Mouse (Mus musculus) heart, postnatal 0 days (tissue): Measurements from ENCODE around the gene Gdpd3. TPM values are rescaled to one million over a fixed set of nuclear protein-coding genes. Genes with fewer than 3 reads are reported as not detected.
A peak's percentile ranks its signal among the peaks of the same experiment; 100 is the strongest.

Experiments
- ATAC-seq: fragments of 200-750 bp; cut with Nextera tagmentation; 2 replicates; pipeline ENCODE4 v1.8.0; 2017; ENCODE audit warnings: low read depth, moderate number of reproducible peaks, moderate library complexity; ENCODE audit not compliant: insufficient read depth
- DNase-seq: peaks from one replicate; pipeline ENCODE4 v3.0.0-alpha.2; 2016; ENCODE audit warnings: low spot score
- H3K27ac ChIP-seq: fragments of 300-500 bp; sonication (generic); 2 replicates; pipeline ENCODE4 v1.5.1; 2014; ENCODE audit warnings: low read depth, mild to moderate bottlenecking
- H3K27me3 ChIP-seq: fragments of 300-500 bp; sonication (generic); 2 replicates; pipeline ENCODE4 v1.6.1; 2014; ENCODE audit warnings: low read length, mixed read lengths; ENCODE audit not compliant: control insufficient read depth, insufficient read depth
- H3K36me3 ChIP-seq: fragments of 300-500 bp; sonication (generic); replicated peaks from 2 replicates; pipeline ENCODE4 v1.6.1; 2014; ENCODE audit warnings: low read length, mixed read lengths; ENCODE audit not compliant: control insufficient read depth, insufficient read depth
- H3K4me1 ChIP-seq: fragments of 300-500 bp; sonication (generic); 2 replicates; pipeline ENCODE4 v1.6.1; 2014; ENCODE audit warnings: antibody characterized with exemption; ENCODE audit not compliant: control insufficient read depth, insufficient read depth
- H3K4me2 ChIP-seq: fragments of 300-500 bp; sonication (generic); 2 replicates; pipeline ENCODE4 v1.6.1; 2014; ENCODE audit warnings: low read depth, mild to moderate bottlenecking, low read length, moderate library complexity
- H3K4me3 ChIP-seq: fragments of 300-500 bp; sonication (generic); 2 replicates; pipeline ENCODE4 v1.5.1; 2014; ENCODE audit warnings: low read depth, low read length
- H3K9ac ChIP-seq: fragments of 300-500 bp; sonication (generic); replicated peaks from 2 replicates; pipeline ENCODE4 v1.6.1; 2014; ENCODE audit warnings: low read depth, low read length, mixed read lengths
- H3K9me3 ChIP-seq: fragments of 300-500 bp; sonication (generic); replicated peaks from 2 replicates; pipeline ENCODE4 v1.6.1; 2016; ENCODE audit warnings: low read length; ENCODE audit not compliant: control insufficient read depth
- CTCF ChIP-seq: IDR thresholded peaks from 2 replicates; pipeline ENCODE4 v1.5.1; 2016; ENCODE audit warnings: antibody characterized with exemption, control low read depth, low read depth
- EP300 ChIP-seq: IDR thresholded peaks from 2 replicates; pipeline ENCODE4 v1.6.1; 2016; ENCODE audit warnings: antibody characterized with exemption, low read depth
- whole genome bisulfite sequencing: fragments of 180-500 bp; shearing (Covaris S2); extraction: QIAGEN DNeasy Blood & Tissue Kit; methylation state at CpG from one replicate; pipeline ENCODE4 v1.1.7; 2014; 5-methylcytosine and 5-hydroxymethylcytosine counted together
- polyA plus RNA-seq: library from polyadenylated mRNA; unstranded; fragments of >200 nt; fragmentation: Nextera tagmentation; extraction: Ambion mirVana; gene quantifications from 2 replicates; pipeline ENCODE4 v1.2.1, GENCODE M21; 2015
- total RNA-seq: library from RNA; depleted of rRNA; stranded (reverse); fragments of >200 nt; gene quantifications from 2 replicates; pipeline ENCODE4 v1.2.3, GENCODE M21; 2014; ENCODE audit warnings: low replicate concordance

Gdpd3 gene
- total and polyA plus RNA-seq, 2 experiments from 2014 or later, result 0.77 to 7.9 TPM

GRCm38 (mm10) chr7:126808703-126809455 is 42.7 kb downstream of the Gdpd3 start:
- DNase-seq, result peak; percentile 95
- Histone ChIP-seq H3K36me3 (0 out of 2 replicates have a peak, but pooled peaks cover 4% of the 10 kb centered on the region), H3K4me1 (no peaks in the 10 kb centered on the region; the same call in none of the 2 replicates), H3K9me3 (no peaks in the 10 kb centered on the region), H3K4me3 (peak overlapping the region; percentile 56), H3K27me3 (no peaks in the 10 kb centered on the region), H3K27ac (peak overlapping the region; percentile 53), H3K4me2 (peak overlapping the region; percentile 69), H3K9ac (peak overlapping the region; percentile 40)
- ATAC-seq, result peak; percentile 92
- 1% methylated on average over 43 of the region's 43 CpGs for whole genome bisulfite sequencing
- TF ChIP-seq EP300, result no peak
- no peak for TF ChIP-seq CTCF

GRCm38 (mm10) chr7:126809723-126810369 is 43.7 kb downstream of the Gdpd3 start:
- Histone ChIP-seq H3K27ac (peak overlapping the region; percentile 53), H3K36me3 (0 out of 2 replicates have a peak, but pooled peaks cover 3% of the 10 kb centered on the region), H3K9me3 (no peaks in the 10 kb centered on the region), H3K4me3 (no peak overlapping the region), H3K4me1 (no peaks in the 10 kb centered on the region; the same call in none of the 2 replicates), H3K4me2 (peak overlapping the region; percentile 69; the same call in 1 of the 2 replicates), H3K9ac (peak overlapping the region; percentile 40; the same call in 1 of the 2 replicates), H3K27me3 (no peaks in the 10 kb centered on the region)
- no peak for TF ChIP-seq EP300
- TF ChIP-seq CTCF, result no peak
- DNase-seq (no peak), ATAC-seq (no peak)
- WGBS, result 47% methylated on average over 5 of the region's 5 CpGs

GRCm38 (mm10) chr7:126815726-126816222 is 49.6 kb downstream of the Gdpd3 start:
- Histone ChIP-seq H3K27ac (no peak overlapping the region), H3K4me1 (no peaks in the 10 kb centered on the region), H3K4me2 (no peak overlapping the region), H3K9ac (no peak overlapping the region), H3K4me3 (no peak overlapping the region), H3K9me3 (no peaks in the 10 kb centered on the region), H3K36me3 (no peaks in the 10 kb centered on the region), H3K27me3 (no peaks in the 10 kb centered on the region)
- TF ChIP-seq CTCF (no peak), EP300 (no peak)
- DNase-seq (no peak), ATAC-seq (no peak)
- 63% methylated on average over 8 of the region's 8 CpGs for WGBS

- H3K36me3 ChIP-seq, result no peaks in the 10 kb centered on the region
- no peak for DNase-seq
- no peaks in the 10 kb centered on the region for H3K27me3 ChIP-seq
- no peak overlapping the region for H3K4me2 ChIP-seq
- H3K9ac ChIP-seq, result no peak overlapping the region
- TF ChIP-seq CTCF, result no peak
- TF ChIP-seq EP300, result no peak
- ATAC-seq, result no peak
- no peaks in the 10 kb centered on the region for H3K9me3 ChIP-seq
- 80% methylated on average over 8 of the region's 8 CpGs for WGBS
- H3K4me1 ChIP-seq, result no peaks in the 10 kb centered on the region
- no peak overlapping the region for H3K27ac ChIP-seq
- no peak overlapping the region for H3K4me3 ChIP-seq
Measured at GRCm38 (mm10) chr7:126816494-126816893, 50.4 kb downstream of the Gdpd3 start.

- DNase-seq, result no peak
- H3K4me3 ChIP-seq, result no peak overlapping the region
- WGBS, result 80% methylated on average over 7 of the region's 7 CpGs
Measured at GRCm38 (mm10) chr7:126817595-126817994, 51.5 kb downstream of the Gdpd3 start.

More at GRCm38 (mm10) chr7:126817595-126817994, 51.5 kb downstream of the Gdpd3 start:
- H3K27ac ChIP-seq, result no peak overlapping the region
- ATAC-seq, result no peak
- no peak overlapping the region for H3K4me2 ChIP-seq
- TF ChIP-seq EP300 (no peak), CTCF (no peak)
- H3K27me3 ChIP-seq, result peaks cover 6% of the 10 kb centered on the region
- H3K9ac ChIP-seq, result no peak overlapping the region
- H3K9me3 ChIP-seq, result no peaks in the 10 kb centered on the region
- no peaks in the 10 kb centered on the region for H3K4me1 ChIP-seq
- no peaks in the 10 kb centered on the region for H3K36me3 ChIP-seq
